Mouse (Mus musculus) urinary bladder, postnatal 36 days (tissue): Measurements from ENCODE around the gene Vsig8.

Source experiments
- DNase-seq, 2 experiments: peaks; one replicate each; pipeline ENCODE4 v3.0.0; 2022; ENCODE audit warnings: low spot score in 2 of 2, mixed read lengths in 1 of 2

Vsig8 gene

GRCm38 (mm10) chr1:172555638-172556037, at the start of gene Vsig8:
TSS of gene Vsig8 (plus strand) at chr1:172555938.
- no peak for DNase-seq

GRCm38 (mm10) chr1:172507001-172507400, 48.7 kb upstream of the Vsig8 start:
- DNase-seq: no peak

- no peak for DNase-seq
Observed at GRCm38 (mm10) chr1:172507701-172508100, 48.0 kb upstream of the Vsig8 start.

GRCm38 (mm10) chr1:172508172-172508571, 47.6 kb upstream of the Vsig8 start:
- no peak for DNase-seq

- DNase-seq: no peak
Observed at GRCm38 (mm10) chr1:172509235-172509634, 46.5 kb upstream of the Vsig8 start.

GRCm38 (mm10) chr1:172509983-172510382, 45.8 kb upstream of the Vsig8 start:
- no peak for DNase-seq

- no peak for DNase-seq
Observed at GRCm38 (mm10) chr1:172510421-172510972, 45.2 kb upstream of the Vsig8 start.

GRCm38 (mm10) chr1:172512962-172513361, 42.8 kb upstream of the Vsig8 start:
- peak in 1 of 2 experiments; percentile 58 for DNase-seq

GRCm38 (mm10) chr1:172513525-172514212, 42.1 kb upstream of the Vsig8 start:
- DNase-seq: peak in 1 of 2 experiments; percentile 56

- DNase-seq: no peak
Observed at GRCm38 (mm10) chr1:172514213-172514529, 41.6 kb upstream of the Vsig8 start.

GRCm38 (mm10) chr1:172514551-172515268, 41.0 kb upstream of the Vsig8 start:
- DNase-seq: no peak

GRCm38 (mm10) chr1:172515396-172515795, 40.3 kb upstream of the Vsig8 start:
- no peak for DNase-seq

- no peak for DNase-seq
Observed at GRCm38 (mm10) chr1:172518013-172518412, 37.7 kb upstream of the Vsig8 start.

- DNase-seq: no peak
Observed at GRCm38 (mm10) chr1:172519644-172520043, 36.1 kb upstream of the Vsig8 start.

- peak; percentile 69 to 79 for DNase-seq
Observed at GRCm38 (mm10) chr1:172520576-172521440, 34.9 kb upstream of the Vsig8 start, which contains the start of gene Cfap45. TSS of gene Cfap45 (plus strand) at chr1:172520801.

GRCm38 (mm10) chr1:172522524-172522923, 33.2 kb upstream of the Vsig8 start:
- no peak for DNase-seq

- DNase-seq: no peak
Observed at GRCm38 (mm10) chr1:172523699-172524101, 32.0 kb upstream of the Vsig8 start.

- DNase-seq: peak in 1 of 2 experiments; percentile 48
Observed at GRCm38 (mm10) chr1:172525027-172525764, 30.5 kb upstream of the Vsig8 start.

GRCm38 (mm10) chr1:172525971-172526370, 29.8 kb upstream of the Vsig8 start:
- DNase-seq: no peak

GRCm38 (mm10) chr1:172526380-172527081, 29.2 kb upstream of the Vsig8 start:
- no peak for DNase-seq

GRCm38 (mm10) chr1:172527431-172527830, 28.3 kb upstream of the Vsig8 start:
- no peak for DNase-seq
